Mouse (Mus musculus): ENCODE measurements at regions not wholly inside any gene's neighbourhood (a gene's known extent, or its start where the extent isn't known, plus 50 kb on each side); places are given as distances from the start of the nearest gene placed in this dataset.

DNA sequence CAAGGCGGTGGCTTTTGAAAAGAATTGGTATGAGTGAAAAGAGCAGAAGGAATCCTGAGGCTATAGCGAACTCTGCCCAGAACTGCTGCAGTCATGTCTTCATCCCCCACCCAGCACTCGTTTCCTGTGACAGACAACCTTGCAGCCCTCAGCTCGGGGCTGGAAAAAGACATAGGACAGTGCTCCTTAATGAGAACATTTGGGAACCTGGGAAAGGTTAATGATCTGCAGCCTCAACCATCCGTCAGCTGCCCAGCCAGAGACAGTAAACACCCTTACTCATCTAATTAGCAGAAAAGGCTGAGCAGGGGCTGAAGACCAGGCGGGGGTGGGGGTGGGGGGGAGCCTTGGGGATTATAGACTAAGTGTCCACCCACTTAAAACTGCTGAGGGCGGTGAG, 76.3 kb upstream of the Arhgap36 start:
- DNase-seq, result no peak

DNA sequence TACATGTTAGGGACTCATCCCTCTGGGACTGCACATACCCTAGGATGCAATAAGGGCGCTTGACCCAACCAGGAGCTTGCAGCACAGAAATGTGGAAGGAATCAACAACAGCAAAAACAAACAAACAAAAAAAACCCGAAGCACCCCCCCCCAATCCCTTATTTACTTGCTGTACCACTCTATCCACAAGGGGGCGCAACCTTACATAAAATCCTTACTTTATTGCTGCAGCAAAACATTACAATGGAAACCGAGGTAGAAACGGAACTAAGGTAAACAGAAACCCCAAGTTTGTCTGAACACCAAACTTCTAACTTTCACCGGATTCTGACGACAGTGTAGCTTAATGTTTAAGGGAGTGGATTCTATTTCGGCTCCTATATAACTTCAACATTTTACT, 86.7 kb upstream of the Arhgap36 start:
- DNase-seq, result peak; percentile 34 to 68

GRCm38 (mm10) chrX:49370384-49370783, 82.3 kb upstream of the Enox2 start:
- DNase-seq, result peak; percentile 11 to 16

GRCm38 (mm10) chrX:49369404-49369803, 81.3 kb upstream of the Enox2 start:
- DNase-seq, result no peak

- no peak for DNase-seq
Observed at GRCm38 (mm10) chrX:49346451-49346850, 58.4 kb upstream of the Enox2 start.

Measured in cerebellum, postnatal 14 days (tissue).